Mouse (Mus musculus) T-cell, adult 2 months (primary cell): ENCODE results near the gene Gabra4.
"Not testable (repeated sequence)": the region's sequence is repeated elsewhere in the genome, so short reads cannot be mapped to it uniquely, and the experiment has no call there.

ENCODE experiments used
- DNase-seq: peaks from one replicate; pipeline ENCODE4 v3.0.0; 2022; ENCODE audit warnings: low spot score

Gene Gabra4

GRCm38 (mm10) chr5:71658115-71658497, at the start of gene Gabra4:
TSS of gene Gabra4 (minus strand) at chr5:71658308.
- no peak for DNase-seq

- no peak for DNase-seq
Observed at GRCm38 (mm10) chr5:71701273-71701614, 43.1 kb upstream of the Gabra4 start.

- DNase-seq, result no peak
Observed at GRCm38 (mm10) chr5:71700468-71701272, 42.6 kb upstream of the Gabra4 start.

- DNase-seq, result no peak
Observed at GRCm38 (mm10) chr5:71699696-71700467, 41.8 kb upstream of the Gabra4 start.

GRCm38 (mm10) chr5:71665593-71665992, 7.5 kb upstream of the Gabra4 start:
- no peak for DNase-seq

GRCm38 (mm10) chr5:71657482-71658114, 510 bp downstream of the Gabra4 start, which contains the start of gene Gabrb1:
TSS of gene Gabrb1 (plus strand) at chr5:71658113.
- DNase-seq, result no peak

- DNase-seq, result no peak
Observed at GRCm38 (mm10) chr5:71656771-71657170, 1.3 kb downstream of the Gabra4 start.

GRCm38 (mm10) chr5:71654056-71654455, 4.1 kb downstream of the Gabra4 start:
- DNase-seq, result no peak

GRCm38 (mm10) chr5:71648108-71648507, 10.0 kb downstream of the Gabra4 start:
- DNase-seq, result no peak

GRCm38 (mm10) chr5:71639804-71640203, 18.3 kb downstream of the Gabra4 start:
- no peak for DNase-seq

- no peak for DNase-seq
Observed at GRCm38 (mm10) chr5:71627820-71628219, 30.3 kb downstream of the Gabra4 start.

GRCm38 (mm10) chr5:71616734-71617133, 41.4 kb downstream of the Gabra4 start:
- no peak for DNase-seq

- DNase-seq, result no peak
Observed at GRCm38 (mm10) chr5:71614311-71614710, 43.8 kb downstream of the Gabra4 start.

- no peak for DNase-seq
Observed at GRCm38 (mm10) chr5:71608735-71609134, 49.4 kb downstream of the Gabra4 start.

GRCm38 (mm10) chr5:71606907-71607306, 51.2 kb downstream of the Gabra4 start:
- DNase-seq, result no peak

GRCm38 (mm10) chr5:71604128-71604690, 53.9 kb downstream of the Gabra4 start:
- no peak for DNase-seq

- DNase-seq, result no peak
Observed at GRCm38 (mm10) chr5:71595321-71595720, 62.8 kb downstream of the Gabra4 start.

- no peak for DNase-seq
Observed at GRCm38 (mm10) chr5:71593745-71594255, 64.3 kb downstream of the Gabra4 start.

- no peak for DNase-seq
Observed at GRCm38 (mm10) chr5:71571646-71572237, 86.4 kb downstream of the Gabra4 start.

- no peak for DNase-seq
Observed at GRCm38 (mm10) chr5:71548079-71548478, 110.0 kb downstream of the Gabra4 start, which contains the start of gene Cox7b2. TSS of gene Cox7b2 (minus strand) at chr5:71548205.

- no peak for DNase-seq
Observed at GRCm38 (mm10) chr5:71545554-71545953, 112.6 kb downstream of the Gabra4 start.

GRCm38 (mm10) chr5:71525486-71525885, 132.6 kb downstream of the Gabra4 start:
- not testable (repeated sequence) for DNase-seq
